Mouse (Mus musculus): Measurements from ENCODE around the gene Eras. TPM values are rescaled to one million over a fixed set of nuclear protein-coding genes. Genes with fewer than 3 reads are reported as not detected.
"Not testable (repeated sequence)": the region's sequence is repeated elsewhere in the genome, so short reads cannot be mapped to it uniquely, and the experiment has no call there.

The Eras gene
- not detected in 2 replicates for polyA plus RNA-seq (2012; rRNA removed)

DNA sequence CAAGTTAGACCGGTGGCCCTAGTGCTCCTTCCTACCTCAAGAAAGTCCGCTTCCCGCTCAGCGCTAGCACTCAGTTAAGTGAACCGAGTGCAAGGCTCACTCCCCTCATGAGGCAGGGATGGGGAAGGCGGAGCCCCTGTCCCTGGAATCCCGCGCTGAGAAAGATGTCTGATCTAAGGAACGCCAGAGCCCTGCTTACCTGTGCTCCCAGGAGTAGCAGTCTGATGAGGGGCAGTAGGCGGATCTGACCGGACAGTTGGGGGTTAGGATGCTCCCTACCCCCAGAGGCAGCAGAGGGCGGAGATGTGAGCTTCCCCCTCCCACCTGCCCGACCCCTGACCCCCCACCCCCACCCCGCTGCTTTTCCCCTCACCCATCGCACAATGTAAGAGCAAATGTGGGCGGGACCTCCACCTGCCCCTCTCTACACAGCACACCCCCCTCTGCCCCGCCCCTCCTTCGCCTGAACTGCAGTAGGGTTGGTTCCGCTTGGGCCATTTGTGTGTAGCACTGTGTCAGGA lies at the start of gene Eras:
Eras (minus strand) TSS at position 338 of the 521 bp plus-strand sequence.
- no peak for DNase-seq (ENCODE audit: low spot score)

DNA sequence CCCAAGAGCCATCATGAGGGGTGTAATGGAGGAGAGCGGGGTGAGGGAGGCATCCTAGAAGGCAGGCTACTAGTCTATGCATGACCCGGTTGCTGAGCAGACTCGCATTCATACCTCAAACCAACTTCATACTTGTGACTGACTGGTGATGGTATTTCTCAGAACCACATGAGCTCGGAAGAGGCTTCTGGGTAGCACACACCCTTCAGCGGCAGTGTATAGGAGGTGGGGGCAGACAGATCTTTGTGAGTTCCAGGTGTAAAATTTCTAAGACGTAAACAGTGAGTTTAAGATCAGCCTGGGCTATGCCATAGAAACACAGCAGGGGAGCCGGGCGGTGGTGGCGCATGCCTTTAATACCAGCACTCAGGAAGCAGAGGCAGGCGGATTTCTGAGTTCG lies 49.5 kb upstream of the Eras start, which contains the start of gene Gata1:
Gata1 (minus strand) TSS at position 180 of the 400 bp plus-strand sequence.
- DNase-seq (ENCODE audit: low spot score): no peak

DNA sequence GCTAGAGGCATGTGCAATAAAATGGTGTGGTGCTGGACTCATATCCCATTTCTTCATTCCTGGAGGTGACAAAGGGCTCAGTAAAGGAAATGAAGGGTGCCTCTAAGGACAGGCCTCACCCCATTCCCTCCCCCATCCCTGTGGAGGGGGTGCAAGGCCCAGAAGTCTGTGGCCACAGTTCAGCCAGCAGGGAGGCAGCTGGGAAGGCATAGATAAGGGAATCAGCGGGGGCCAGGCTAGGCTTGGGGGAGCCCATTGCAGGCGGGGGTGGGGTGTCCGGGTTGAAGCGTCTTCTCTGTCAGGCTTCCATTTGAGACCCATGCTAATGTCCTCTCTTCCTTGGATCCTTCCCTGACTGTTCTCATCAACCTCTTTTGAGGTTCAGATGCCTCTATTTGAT lies 42.9 kb upstream of the Eras start:
- DNase-seq (ENCODE audit: low spot score): no peak

DNA sequence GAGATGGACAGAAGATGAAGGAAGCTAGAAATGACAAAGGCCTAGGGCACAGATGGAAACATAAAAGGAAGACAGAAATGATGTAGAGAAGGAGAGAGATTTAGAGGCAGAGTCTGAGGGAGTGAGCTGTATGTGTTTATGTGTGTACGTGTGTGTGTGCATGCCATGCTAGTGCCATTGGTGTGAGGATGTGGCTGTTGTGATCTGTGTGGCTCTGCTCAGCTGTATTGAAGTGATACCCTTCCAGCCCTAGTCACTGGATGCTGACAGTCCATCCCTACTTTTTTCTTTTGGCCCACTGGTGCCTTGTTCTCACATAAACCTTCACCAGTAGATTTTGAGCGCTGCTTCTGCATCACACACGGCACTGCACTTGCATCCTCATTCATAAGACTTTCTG lies 40.5 kb upstream of the Eras start:
- DNase-seq (ENCODE audit: low spot score): no peak

DNA sequence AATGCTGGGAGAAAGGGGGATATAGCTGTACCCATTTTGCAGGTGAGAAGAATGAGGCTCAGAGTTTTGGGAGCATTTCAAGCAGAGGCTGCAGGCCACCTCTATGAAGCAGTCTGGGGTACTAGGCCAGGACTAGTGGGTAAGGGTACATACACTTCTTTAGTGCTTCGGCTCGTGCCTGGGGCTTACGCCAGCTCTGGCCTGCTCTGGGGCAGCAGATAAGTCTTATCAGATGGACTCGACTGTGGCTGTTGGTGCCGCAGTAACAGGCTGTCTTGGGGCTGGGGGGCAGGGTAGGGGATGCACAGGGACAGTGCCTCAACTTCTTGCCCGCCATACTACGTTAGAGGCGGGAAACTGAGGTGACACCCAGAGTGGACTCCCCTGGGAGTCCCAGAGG lies 39.8 kb upstream of the Eras start:
- no peak for DNase-seq (ENCODE audit: low spot score)

DNA sequence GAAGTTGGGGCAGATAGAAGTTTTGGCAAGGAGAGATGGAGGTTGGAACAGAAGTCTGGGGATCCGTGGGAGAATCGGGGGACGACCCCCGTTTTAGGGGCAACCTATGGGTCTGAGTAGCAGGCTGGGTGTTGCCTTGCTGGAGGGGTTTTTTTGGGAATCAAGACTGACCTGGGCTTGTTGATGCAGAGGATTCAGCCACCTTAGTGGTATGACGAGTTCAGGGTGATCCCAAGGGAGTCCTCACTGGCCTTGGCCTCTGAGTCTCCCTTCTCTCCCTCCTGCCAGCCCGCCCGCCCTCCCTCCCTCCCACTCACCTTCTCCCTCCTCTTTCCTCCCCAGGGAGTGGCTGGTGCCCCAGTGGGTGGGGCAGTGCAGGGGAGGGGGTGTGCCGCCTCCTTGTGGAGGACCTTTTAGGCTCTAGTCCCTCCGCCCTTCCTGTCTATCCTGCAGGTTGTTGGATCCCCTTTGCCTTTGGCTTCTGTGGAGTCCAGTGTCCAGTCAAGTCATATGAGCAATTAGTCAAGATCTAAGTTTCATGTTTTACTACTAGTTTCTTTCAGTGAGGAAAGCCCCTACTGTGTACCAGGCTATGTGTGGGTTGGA lies 39.3 kb upstream of the Eras start:
- DNase-seq (ENCODE audit: low spot score): no peak

DNA sequence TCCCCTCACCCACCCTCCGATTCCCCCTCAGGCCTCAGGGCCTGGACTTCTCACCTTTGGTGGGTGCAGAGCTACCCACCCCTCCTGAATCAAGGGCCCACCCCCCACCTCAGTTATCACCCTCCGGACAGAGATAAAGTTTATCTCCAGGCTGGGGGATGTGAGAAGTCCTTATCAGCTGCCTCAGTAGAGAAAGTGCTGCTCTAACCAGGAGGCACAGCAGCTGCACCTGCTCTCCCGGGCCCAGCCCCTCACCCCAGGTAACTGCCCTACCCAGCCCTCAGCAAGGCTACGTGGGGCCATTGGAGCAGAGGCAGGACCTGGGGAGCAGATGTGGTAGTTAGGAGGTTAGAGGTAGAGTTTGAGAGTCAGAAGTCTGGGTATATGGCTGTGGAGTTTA lies 37.8 kb upstream of the Eras start:
- no peak for DNase-seq (ENCODE audit: low spot score)

DNA sequence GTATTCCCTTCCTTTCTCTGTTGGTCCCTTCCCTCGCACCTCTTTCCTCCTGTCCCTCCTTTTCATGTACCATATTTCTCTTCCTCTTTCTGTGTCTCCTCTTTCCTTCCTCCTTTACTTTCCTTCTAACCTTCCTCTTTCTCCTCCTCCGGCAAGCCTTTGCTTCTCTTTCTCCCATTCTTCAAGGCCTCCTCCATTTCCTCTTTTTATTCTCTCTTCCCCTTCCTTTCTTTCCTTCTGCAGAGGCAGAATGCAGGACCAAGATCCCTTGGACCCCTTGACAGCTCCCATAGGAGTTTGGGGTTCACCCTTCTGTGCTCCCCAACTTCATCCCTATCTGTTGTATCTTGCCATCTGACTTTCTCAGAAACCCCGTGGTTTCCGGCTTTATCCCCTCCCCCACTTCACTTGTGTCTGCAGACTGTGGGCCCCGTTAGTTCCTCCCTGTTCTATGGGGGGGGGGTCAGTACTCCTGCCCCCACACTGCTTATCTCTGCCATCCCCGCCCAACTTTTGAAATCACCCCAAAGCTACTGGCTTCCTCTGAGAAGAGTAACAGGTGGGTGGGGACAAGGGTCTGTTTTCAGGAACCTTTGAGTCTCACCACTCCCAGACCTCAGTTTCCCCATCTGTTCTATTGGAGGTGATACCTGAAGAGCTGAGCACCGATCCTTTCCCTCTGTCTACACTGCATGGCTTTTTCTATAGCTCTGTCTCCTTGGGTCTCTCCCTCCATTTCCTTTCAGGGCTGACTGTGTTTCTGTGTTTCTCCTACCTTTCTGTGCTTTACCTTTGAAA lies 35.6 kb upstream of the Eras start:
- DNase-seq (ENCODE audit: low spot score): no peak

DNA sequence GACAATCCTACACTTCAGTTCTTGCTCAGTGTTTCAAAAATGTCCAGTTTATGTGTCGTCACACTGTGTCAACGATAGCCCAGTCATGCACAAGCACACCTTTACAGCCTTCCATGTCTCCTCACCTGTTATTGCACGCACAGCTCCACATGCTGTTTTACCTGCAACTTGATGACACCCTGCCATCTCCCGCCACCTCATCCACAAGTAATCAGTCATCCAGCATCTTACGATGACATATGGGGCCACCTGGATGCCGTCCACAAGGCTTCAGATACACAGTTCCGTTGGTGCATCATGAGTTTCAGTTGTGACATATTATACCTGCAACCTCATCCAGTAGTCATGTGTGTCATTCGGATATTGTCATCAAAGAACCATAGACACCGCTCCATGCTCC lies 30.5 kb upstream of the Eras start:
- DNase-seq (ENCODE audit: low spot score): no peak

DNA sequence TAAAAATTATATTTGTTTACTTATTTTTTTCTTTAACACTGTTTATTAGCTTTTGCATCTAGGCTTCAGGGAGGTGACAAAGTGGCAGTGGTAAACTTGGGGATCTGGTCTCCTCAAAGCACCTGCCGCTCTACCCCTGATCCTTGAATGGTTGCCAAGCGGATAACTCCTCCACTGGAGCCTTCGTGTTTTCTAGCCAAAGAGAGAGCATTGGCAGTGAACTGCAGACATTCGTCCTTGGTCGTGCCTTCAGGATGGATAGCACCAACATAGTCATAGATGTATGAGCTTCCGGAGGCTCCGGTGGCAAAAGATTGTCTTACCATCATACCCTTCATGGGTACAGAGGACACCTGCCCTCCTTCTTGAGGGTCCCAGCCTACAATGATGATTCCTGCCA lies 21.7 kb upstream of the Eras start:
- DNase-seq (ENCODE audit: low spot score): no peak

DNA sequence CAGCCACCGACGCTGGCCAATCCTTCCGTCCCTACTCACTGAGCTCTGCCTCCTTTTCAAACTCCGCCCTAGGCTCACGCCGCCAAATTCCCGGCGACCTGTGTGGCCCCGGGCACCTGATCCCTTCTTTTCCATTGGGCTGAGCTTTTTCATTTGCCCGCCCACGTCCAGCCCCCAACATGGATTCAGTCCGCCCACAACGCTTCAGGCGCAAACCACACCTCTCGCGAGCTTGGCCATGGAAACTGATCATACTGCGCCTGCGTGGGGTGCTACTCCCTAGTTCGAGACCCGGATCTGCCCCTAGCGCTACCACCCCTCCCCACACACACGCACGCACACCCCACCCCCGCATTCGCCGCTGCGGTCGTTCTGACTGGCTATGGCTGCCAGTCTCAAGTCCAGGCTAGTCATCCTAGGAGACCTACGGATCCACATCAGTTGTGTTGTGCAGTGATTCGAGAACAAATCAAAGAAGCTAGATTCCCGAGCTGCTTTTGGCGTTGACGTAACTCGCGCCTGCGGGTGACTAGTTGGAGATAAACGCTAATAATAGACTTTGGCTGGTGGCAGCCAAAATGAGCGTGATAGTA lies 19.6 kb upstream of the Eras start:
- peak; percentile 68 for DNase-seq (ENCODE audit: low spot score)

DNA sequence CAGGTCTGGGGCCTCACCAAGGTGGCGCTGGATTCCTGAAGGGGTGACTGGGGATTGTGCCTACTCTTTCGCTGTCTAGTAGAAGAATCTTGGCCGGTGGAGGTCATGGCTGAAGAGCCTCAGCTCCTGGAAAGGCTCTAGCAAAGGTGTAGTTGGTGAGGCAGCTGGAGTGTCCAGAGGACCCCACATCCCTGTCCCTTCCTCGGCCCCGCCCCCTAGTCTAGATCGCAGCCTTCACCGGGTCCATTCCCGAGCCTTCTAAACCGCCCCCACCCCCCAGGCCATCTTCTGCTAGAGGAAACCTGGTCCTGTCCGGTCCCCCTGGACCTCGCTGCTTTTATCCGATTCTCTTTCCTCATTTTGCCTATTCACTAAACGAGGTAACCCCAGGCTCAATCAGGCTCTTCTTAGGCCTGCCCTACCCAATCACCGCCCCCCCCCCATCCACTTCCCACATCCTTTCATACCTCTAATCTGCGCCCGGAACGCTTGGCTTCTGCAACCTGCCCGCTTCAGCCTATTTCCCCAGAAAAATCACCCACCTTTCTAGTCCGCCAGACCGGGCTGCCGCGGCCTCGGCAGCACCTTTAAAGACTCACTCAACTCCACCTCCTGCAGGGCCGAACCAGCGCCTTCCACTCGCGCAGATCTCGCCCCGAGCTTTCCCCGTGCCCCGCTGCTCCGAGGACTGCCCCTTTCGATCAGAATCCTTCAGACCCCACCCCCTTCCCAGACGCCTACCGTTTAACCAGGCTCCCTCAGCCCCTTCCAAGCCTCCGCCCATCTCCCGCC lies 18.9 kb upstream of the Eras start, which contains the start of gene Hdac6:
Hdac6 (minus strand) TSS at position 782 of the 792 bp plus-strand sequence.
- no peak for DNase-seq (ENCODE audit: low spot score)

DNA sequence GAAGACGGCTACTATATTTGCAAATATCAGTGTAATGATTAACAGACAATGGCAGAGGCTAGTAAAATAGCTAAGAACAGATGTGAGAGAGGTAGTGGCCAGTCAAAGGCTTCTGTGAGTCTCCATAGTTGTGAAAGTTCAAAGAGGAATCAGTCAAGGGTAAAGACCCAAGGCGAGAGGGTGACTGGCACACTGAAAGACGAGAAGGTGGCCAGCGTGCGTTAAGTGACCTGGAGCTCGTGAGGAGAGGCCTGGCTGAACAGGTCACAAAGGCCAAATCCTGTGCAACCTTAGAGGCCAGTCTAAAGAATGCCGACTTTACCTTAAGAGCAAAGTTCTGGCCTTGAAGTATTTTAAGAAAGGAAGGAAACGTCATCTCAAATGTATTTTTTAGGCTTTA lies 17.2 kb upstream of the Eras start:
- DNase-seq (ENCODE audit: low spot score): no peak

DNA sequence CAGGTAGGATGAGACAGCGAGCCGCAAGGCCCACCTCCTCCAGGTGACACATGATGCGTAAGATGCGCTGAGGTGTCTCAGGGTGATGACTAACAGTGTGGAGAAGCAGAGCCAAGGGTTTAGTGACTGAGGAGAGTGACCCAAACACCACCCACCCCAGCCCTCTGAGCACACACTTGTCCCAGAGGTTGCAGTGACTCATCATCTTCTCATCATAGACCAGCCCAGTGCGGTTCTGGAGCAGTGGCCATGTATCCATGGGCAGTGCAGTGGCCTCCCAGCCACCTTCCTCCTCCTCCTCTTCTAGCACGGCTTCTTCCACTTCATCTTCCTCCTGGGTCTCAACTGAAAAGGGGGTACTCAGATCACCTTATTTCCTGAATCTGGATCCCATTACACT lies 9.3 kb upstream of the Eras start:
- no peak for DNase-seq (ENCODE audit: low spot score)

DNA sequence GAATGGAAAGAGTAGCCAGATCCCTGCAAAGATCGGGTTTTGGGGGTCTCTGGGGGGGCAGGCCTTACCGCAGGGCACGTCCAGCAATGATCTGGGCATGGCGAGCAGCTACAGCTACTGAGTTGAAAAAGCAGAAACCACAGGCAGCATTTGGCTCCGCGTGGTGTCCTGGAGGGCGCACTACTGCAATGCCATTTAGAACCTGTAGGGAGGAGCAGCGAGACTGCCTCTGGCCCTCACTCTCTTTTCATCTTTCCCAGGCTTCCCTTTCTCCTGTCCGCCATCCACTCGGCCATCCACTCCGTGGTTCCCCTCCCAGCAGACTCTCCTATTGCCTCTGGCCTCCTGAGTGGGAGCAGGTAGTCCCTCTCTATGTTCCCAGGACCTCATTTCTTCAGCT lies 8.5 kb upstream of the Eras start:
- no peak for DNase-seq (ENCODE audit: low spot score)

DNA sequence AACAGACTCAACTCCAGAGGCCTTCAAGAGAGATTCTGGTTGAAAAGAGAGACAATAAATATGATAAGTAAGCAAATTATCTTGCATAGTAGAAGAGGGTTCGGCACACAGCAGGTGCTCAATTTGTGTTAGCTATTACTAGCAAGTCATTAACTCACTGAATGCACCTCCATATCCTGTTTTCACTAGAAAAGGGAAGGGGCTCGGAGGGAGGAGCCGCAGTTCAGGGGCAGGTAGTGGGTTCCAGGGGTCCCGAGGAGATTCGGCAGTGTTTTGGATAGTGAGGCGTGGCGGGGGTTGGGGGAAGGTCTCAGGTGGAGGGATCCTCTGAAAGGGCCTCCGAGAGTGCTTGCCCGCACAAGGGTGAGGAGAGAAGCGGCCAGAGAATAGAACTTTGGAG lies 1.3 kb downstream of the Eras start:
- no peak for DNase-seq (ENCODE audit: low spot score)

DNA sequence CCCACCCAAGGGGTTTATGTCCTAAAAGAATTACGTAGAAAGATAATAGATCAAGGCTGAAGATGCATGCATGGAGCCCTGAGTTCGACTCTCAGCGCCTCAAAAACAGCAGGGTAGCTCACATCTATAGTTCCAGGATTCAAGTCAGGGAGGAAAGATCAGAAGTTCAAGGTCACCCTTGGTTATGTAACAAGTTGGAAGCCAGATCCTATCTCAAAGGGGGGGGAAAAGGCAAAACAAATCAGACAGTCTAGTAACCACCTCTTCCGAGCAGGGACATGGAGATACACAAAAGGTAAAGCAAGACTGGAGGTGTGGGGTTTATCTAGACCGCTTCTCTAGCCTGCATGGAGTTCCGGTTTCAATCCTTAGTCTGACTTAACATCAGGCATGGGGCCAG lies 2.1 kb downstream of the Eras start:
- DNase-seq (ENCODE audit: low spot score): no peak

DNA sequence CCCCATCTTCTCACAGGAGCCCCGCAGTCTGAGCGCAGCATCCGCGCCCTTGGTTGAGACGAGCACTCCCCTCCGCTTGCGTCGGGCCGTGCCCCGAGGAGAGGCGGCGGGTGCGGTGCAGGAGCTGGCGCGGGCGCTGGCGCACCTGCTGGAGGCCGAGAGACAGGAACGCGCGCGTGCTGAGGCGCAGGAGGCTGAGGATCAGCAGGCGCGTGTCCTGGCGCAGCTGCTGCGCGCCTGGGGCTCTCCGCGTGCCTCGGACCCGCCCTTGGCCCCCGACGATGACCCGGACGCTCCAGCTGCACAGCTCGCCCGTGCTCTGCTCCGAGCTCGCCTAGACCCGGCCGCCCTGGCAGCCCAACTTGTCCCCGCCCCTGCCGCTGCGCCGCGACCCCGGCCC lies 6.4 kb downstream of the Eras start:
- no peak for DNase-seq (ENCODE audit: low spot score)

DNA sequence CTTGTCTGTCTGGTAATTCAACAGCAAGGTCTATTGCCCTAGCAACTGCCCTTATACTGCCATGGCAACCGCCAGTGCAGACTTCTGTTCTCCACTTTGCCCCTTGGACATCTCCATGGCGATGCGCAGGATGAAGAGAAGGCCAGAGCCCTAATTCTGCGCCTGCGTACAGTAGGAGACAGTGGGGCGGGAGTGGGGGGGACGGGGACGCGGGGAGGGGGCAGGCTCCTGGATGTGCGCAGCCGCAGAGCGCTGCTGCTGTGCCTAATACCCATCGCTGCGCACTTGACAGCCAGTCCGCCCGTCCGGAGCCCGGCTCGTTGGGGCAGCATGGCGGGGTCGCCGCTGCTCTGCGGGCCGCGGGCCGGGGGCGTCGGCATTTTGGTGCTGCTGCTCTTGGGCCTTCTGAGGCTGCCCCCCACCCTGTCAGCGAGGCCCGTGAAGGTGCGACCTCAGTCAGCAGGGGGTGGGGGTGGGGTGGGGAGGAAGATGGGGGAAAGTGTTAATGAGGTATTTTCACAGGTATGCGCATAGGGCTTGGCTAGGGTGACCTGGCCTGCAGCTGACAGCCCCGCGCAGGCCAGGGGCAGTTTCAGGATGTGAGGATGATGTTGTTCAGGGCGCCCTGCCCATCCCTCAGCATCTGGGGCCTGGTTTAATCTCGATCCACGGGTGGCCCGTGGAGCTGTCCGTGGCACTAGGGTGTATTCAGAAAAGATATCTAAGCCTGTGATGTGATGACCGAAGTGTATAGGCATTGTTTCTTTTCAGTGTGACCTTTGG lies 8.6 kb downstream of the Eras start, which contains the start of gene Pcsk1n:
Pcsk1n (plus strand) TSS at position 222 of the 783 bp plus-strand sequence.
- no peak for DNase-seq (ENCODE audit: low spot score)

DNA sequence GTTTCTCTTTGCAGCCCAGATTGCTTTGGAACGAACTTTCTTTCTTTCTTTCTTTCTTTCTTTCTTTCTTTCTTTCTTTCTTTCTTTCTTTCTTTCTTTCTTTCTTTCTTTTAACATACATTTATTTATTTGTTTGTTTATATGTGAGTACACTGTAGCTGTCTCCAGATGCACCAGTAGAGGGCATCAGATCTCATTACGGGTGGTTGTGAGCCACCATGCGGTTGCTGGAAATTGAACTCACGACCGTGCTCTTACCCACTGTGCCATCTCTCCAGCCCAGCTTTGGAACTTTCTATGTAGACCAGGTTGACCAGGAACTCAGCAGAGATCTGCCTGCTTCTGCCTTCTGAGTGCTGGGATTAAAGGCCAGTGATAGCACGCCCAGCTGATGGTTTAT lies 10.4 kb downstream of the Eras start:
- DNase-seq (ENCODE audit: low spot score): not testable (repeated sequence)

DNA sequence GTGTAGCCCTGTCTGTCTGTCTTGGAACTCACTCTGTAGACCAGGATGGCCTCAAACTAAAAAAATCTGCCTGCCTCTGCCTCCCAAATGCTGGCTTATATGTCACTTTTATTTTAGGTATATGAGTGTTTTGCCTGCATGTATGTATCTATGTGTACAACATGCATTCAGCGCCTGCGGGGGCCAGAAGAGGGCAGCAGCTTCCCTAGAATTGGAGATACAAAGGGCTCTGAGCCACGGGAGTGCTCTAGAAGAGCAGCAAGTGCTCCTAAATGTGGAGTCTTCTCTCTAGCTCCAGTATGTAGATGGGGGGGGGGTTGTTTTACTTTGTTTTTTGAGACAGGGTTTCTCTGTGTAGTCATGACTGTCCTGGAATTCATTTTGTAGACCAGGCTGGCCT lies 12.7 kb downstream of the Eras start:
- not testable (repeated sequence) for DNase-seq (ENCODE audit: low spot score)

Data from urinary bladder, adult 2 months (tissue).